Mouse (Mus musculus) lung, adult 2 months (tissue): ENCODE data around the gene Olfr628.
"Not testable (repeated sequence)": the region's sequence is repeated elsewhere in the genome, so short reads cannot be mapped to it uniquely, and the experiment has no call there.

ENCODE experiments used
- CTCF ChIP-seq: fragments of 200-500 bp; IDR thresholded peaks from 2 replicates; pipeline ENCODE4 v1.5.1; 2011; ENCODE audit warnings: mild to moderate bottlenecking, low read length, control low read depth; ENCODE audit not compliant: insufficient read depth
- POLR2A ChIP-seq: fragments of 200-500 bp; IDR thresholded peaks from 2 replicates; pipeline ENCODE4 v1.6.1; 2011; ENCODE audit warnings: low read depth, mild to moderate bottlenecking, control low read depth, low read length, borderline replicate concordance; ENCODE audit errors: extremely low read depth

- not testable (repeated sequence) for TF ChIP-seq CTCF, POLR2A
Measured at GRCm38 (mm10) chr7:103762212-103762611, 32.0 kb downstream of the Olfr628 start.
